Mouse (Mus musculus): ENCODE data around the gene Mrpl50.

DNA sequence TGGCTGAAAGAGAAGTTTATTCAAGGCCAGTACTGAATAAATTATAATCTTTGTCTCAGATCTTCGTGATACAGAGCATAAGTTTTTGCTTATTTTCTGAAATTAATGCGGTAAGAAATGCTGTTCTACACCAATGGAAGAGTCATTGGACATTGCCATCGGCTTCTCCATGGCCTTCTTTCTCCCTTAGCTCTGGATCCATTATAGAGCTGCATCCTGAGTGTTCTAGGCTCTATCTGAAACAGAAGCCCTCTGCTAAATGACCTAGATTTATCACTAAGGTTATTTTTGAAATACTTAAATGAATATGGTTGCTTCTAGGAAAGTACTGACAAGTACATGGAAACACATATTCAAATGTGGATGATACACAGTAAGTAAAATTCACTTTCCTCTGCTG is 14.1 kb upstream of the Mrpl50 start:
- TF ChIP-seq CTCF (IDR thresholded peaks at IDR 0.05 in 2 of 3, conservative IDR thresholded peaks at IDR 0.05 in 1 of 3; ENCODE audit: control insufficient read depth in 1 of 3, insufficient read depth in 1 of 3, low read depth in 2 of 3, low read length in 3 of 3, poor library complexity in 1 of 3, severe bottlenecking in 1 of 3), result no peak
- TF ChIP-seq HCFC1 (IDR thresholded peaks at IDR 0.05; ENCODE audit: low read depth, low read length), result no peak
- no peak for TF ChIP-seq ZC3H11A (IDR thresholded peaks at IDR 0.05; ENCODE audit: low read depth, low read length)
- no peak for TF ChIP-seq USF2 (IDR thresholded peaks at IDR 0.05; ENCODE audit: borderline replicate concordance in 1 of 2, insufficient read depth in 1 of 2, low read depth in 1 of 2, low read length in 2 of 2)
- no peak for TF ChIP-seq KAT2A (conservative IDR thresholded peaks at IDR 0.05; ENCODE audit: low read depth, low read length)
- TF ChIP-seq MAX (IDR thresholded peaks at IDR 0.05; ENCODE audit: low read length), result no peak
- no peak for TF ChIP-seq POLR2A (IDR thresholded peaks at IDR 0.05; ENCODE audit: control insufficient read depth in 1 of 2, insufficient read depth in 1 of 2, low read depth in 1 of 2, low read length in 2 of 2, poor library complexity in 1 of 2)
- TF ChIP-seq TCF12 (IDR thresholded peaks at IDR 0.05; ENCODE audit: low read depth, low read length), result no peak

Data from MEL (cell line).